Mouse (Mus musculus): ENCODE data around the gene Fam110a.

Fam110a gene

GRCm38 (mm10) chr2:151996229-151997189 is 16.5 kb upstream of the Fam110a start, which contains the start of gene Slc52a3:
Gene Slc52a3, plus strand, starts transcription at chr2:151996511.
- peak; percentile 62 for DNase-seq

GRCm38 (mm10) chr2:151994350-151995122 is 14.5 kb upstream of the Fam110a start:
- peak; percentile 48 for DNase-seq

- DNase-seq = no peak
Observed at GRCm38 (mm10) chr2:151991446-151991845, 11.4 kb upstream of the Fam110a start.

GRCm38 (mm10) chr2:151990985-151991394 is 11.0 kb upstream of the Fam110a start:
- no peak for DNase-seq

GRCm38 (mm10) chr2:151988978-151989377 is 9.0 kb upstream of the Fam110a start:
- DNase-seq = no peak

- DNase-seq = no peak
Observed at GRCm38 (mm10) chr2:151986958-151987357, 6.9 kb upstream of the Fam110a start.

- no peak for DNase-seq
Observed at GRCm38 (mm10) chr2:151985426-151986172, 5.6 kb upstream of the Fam110a start.

- DNase-seq = no peak
Observed at GRCm38 (mm10) chr2:151984019-151984418, 4.0 kb upstream of the Fam110a start.

GRCm38 (mm10) chr2:151982476-151982875 is 2.5 kb upstream of the Fam110a start:
- no peak for DNase-seq

GRCm38 (mm10) chr2:151981268-151981667 is 1.2 kb upstream of the Fam110a start:
- DNase-seq = no peak

GRCm38 (mm10) chr2:151980355-151980693 is 305 bp upstream of the Fam110a start:
- no peak for DNase-seq

- no peak for DNase-seq
Observed at GRCm38 (mm10) chr2:151978494-151978893, 1.5 kb downstream of the Fam110a start.

GRCm38 (mm10) chr2:151977689-151978440 is 2.2 kb downstream of the Fam110a start:
- DNase-seq = no peak

- no peak for DNase-seq
Observed at GRCm38 (mm10) chr2:151976067-151976466, 4.0 kb downstream of the Fam110a start.

GRCm38 (mm10) chr2:151975295-151975694 is 4.7 kb downstream of the Fam110a start:
- no peak for DNase-seq

GRCm38 (mm10) chr2:151973595-151974562 is 6.1 kb downstream of the Fam110a start:
- DNase-seq = no peak

- DNase-seq = no peak
Observed at GRCm38 (mm10) chr2:151972880-151973594, 7.0 kb downstream of the Fam110a start.

GRCm38 (mm10) chr2:151971748-151972147 is 8.3 kb downstream of the Fam110a start:
- no peak for DNase-seq

- DNase-seq = peak; percentile 63
Observed at GRCm38 (mm10) chr2:151970191-151971172, 9.5 kb downstream of the Fam110a start.
